Mouse (Mus musculus) c-Kit-negative CD71-positive TER-119-positive erythroid progenitor cells, embryonic 14.5 days (primary cell): ENCODE measurements around the gene Il31ra.

Experiments
- DNase-seq: peaks from one replicate; pipeline ENCODE4 v3.0.0-alpha.2; 2013; ENCODE audit warnings: low read depth, low spot score

The Il31ra gene

GRCm38 (mm10) chr13:112569606-112570005 is 24.6 kb downstream of the Il31ra start:
- DNase-seq: no peak

DNA sequence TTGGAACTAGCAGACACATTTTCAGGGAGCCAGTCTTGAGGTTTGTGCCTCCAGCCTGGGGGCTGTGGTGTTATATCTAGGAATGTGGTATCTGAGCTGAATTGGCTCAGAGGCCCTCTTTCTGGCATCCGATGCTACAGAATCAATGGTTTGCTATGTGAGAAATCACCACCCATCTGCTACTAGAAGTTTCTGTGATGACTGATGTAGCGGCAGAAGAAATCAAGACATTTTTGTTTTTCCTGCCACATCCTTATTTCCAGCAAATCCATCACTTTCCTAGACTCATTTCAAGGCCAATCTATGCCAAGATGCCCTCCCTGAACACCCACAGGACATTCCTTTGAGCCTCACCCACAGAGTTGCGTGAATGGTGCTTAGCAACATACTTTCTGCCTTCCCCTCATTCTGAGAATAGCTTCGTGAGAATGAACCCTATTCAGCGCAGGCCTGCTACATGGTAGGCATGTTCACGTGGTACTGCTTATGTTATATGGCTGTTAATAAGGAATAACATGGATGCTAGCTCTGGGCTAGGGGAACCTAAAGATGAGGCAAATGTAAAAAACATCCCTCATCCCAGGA is 33.5 kb downstream of the Il31ra start:
- DNase-seq: no peak

GRCm38 (mm10) chr13:112556501-112556900 is 37.7 kb downstream of the Il31ra start:
- DNase-seq: no peak

DNA sequence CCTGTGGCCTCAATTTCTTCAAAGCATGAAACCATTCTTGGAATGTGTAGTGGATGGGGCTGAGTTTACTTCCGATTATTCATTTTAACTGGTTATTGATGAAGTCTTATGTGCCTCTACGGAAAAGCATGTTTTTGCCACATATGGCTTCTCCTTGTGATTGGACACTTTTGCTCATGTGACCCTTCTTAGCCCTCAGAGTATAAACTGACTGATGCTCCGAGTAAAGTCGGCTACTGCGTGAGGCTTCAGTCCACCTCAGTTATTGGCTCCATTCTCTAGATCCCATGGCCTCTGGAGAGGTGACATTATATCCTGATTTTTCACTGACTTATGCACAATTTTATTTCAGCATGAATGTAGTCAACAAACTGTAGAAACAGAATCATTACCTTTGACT is 40.9 kb downstream of the Il31ra start:
- DNase-seq: no peak

GRCm38 (mm10) chr13:112551641-112552548 is 42.3 kb downstream of the Il31ra start:
- DNase-seq: no peak

DNA sequence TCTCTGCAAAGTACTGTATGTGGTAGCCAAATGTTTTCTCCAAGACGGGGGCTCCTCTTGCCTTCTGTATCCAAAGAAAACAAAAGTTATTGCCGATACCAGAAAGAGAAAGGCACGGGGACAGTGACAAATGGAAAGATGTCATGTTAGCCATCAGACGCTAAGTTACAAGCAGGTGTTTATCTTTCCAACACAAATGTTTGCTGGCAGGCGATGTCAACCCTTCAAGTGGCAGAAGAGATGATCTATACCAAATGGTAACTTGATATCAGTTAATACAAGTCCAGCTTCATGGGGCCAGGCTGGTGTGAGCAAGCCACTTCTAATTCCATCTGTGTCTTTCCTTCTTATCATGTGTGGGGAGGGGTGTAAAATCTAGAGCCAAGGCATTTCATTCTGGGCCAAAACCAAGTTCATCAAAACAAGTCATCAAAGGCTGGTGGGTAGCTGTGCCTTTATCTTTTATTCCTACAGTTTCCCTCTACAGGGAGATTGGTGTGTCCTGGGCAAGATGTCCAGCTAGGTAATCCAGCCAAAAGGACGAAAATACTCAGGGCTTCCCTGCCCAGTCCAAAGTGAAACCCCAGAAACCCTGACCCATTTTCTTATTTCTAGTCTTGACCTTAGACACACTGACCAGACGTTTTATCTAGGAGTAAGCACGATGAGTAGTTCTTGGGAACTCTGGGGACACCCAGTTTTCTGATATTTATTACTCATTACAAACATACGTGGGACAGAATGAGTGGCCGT is 52.8 kb downstream of the Il31ra start:
- no peak for DNase-seq

GRCm38 (mm10) chr13:112540616-112541015 is 53.5 kb downstream of the Il31ra start:
- DNase-seq: no peak

DNA sequence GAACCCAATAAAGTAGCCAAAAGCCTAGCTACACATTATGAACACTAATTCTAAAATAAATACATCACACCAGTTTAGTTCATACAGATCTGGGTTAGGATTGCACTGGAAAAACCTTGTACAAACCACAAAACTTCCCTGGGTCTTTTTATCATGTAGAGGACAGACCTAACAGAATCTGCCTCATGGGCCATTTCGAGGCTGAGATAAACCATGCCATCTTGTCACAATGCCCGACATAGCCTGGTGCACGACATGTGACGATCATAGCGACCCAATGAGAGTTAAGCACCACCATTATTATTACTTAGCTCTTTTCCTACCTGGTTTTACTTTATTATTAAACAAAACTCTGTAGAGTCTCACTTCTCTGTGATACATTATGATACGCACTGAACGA is 57.1 kb downstream of the Il31ra start:
- no peak for DNase-seq

DNA sequence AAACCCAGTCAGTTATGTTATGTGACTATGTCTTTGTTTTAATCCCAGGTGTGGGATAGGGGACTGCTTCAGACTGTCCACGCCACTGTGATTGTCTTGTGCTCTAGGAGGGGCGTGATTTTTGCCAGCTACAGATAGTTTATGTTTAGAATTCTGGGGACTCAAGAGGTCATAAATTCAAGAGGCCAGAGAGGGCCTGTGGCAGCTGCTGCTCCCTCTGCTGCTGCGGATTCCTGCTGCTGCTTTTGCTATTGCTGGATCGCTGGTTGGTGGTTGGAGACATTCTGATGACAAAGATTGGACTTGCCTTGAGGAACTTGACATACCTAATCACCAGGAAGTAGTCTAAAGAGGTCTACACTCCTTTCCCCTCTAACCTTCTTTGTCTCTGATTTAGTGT is 57.5 kb downstream of the Il31ra start:
- no peak for DNase-seq

DNA sequence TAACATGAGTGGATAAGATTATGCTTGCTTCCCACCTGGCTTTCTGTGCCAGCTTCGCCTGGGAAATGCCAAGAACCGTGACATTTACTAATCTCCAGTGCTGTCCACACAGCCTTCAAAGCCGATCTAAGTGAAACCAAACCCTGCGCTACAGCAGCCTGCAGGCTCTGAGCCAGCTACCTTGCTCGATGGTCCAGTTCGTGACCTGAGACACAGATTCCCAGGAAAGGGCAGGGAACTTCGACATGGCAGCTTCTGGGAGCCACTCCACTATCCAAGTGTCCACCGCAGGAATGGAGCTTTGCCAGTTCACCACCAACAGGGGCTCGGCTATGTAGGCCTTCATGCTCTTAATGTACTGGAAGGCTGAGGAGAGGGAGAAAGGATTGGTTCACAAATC is 60.6 kb downstream of the Il31ra start:
- no peak for DNase-seq

- no peak for DNase-seq
Measured at GRCm38 (mm10) chr13:112532235-112532634, 61.9 kb downstream of the Il31ra start.

- DNase-seq: no peak
Measured at GRCm38 (mm10) chr13:112529893-112530292, 64.3 kb downstream of the Il31ra start.

- no peak for DNase-seq
Measured at GRCm38 (mm10) chr13:112527186-112527585, 67.0 kb downstream of the Il31ra start.

- DNase-seq: no peak
Measured at GRCm38 (mm10) chr13:112523346-112523970, 70.7 kb downstream of the Il31ra start.

DNA sequence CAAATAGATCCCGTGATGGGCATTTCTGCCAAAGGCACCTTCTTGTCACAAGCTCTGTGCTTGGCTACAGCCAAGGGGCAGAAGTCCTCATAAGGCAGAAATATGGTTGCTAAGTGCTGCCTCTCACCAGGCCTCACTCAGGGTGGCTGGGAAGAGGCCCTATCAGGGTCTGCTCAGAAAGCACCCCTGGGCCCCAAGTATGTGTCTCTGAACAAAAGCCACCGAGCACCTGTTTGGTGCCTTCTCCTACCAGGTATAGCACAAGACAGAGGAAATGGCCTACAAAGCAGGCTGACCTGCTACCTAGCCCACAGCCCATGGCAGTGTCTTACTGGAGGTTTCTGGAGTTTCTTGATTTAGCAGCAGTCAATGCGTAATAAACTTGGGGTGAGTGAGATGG is 71.3 kb downstream of the Il31ra start:
- no peak for DNase-seq

DNA sequence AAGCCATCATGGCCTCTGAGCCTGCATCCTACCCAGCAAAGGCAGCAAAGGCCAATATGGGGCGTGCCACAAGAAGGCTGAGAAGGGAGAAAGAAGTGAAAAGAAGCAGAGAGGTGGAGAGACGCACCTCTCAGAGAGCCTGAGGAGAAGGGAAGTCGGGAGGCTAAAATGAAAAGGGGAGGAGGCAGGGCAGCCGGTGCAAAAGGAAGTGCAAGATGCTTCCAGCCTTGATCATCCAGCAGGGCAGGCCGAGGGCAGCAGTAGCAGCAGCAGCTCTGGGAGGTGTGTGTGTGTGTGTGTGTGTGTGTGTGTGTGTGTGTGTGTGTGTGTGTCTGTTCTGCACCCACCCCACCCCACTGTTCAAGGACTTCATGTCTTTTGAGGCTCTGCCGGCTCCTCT is 71.9 kb downstream of the Il31ra start:
- DNase-seq: no peak

DNA sequence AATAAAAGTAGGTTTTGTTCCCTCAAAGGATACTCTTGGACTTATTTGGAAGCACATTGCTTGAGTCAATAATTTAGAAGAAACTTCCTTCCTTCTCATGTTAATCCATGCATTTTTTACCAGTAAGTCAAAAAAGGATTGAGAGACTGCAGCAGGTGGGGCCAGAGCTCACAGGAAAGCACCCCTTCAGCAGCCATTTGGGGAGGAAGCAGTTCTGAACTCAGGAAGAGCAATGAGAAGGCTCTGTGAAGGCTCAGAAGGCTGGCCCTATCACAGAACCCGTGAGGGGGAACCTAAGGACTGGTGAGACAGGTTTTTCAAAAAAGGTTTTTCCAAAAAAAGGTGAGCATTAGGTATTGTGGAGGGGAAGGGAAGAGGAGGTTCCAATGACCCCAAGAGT is 79.6 kb downstream of the Il31ra start:
- DNase-seq: no peak

DNA sequence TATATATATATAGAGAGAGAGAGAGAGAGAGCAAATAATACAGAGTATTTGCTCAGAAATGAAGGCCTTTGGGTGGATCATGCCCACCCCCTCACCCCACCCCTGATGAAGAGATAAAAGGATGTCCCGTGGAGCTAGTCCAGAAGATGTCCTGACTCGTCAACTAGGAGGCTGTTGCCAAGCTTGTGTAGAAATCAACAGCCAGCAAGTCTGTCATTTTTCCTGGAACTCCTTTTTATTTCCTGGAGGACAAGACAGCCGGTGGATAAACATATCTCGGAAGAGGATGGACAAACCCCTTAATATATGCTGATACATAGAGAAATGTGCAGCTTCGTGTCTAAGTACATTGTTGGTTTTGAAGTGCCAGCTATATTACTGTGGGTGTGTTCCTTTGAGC is 81.3 kb downstream of the Il31ra start:
- DNase-seq: no peak

DNA sequence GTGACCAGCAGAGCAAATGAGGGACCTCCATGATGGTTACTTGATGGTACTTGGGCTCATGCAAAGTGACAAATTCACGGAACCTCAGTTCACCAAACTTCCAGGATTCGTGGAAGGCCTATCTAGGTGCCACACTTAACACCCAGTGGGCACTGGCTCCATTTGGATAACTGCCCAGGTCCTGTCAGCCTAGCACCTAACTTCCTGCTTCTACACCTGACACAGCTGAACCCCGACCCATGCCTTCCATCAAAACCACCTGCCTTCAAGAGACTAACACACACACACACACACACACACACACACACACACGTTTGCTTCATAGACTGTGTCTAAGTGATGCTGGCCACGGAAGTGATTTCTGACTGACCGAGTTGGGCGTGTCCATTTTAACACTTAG is 82.3 kb downstream of the Il31ra start:
- DNase-seq: no peak

DNA sequence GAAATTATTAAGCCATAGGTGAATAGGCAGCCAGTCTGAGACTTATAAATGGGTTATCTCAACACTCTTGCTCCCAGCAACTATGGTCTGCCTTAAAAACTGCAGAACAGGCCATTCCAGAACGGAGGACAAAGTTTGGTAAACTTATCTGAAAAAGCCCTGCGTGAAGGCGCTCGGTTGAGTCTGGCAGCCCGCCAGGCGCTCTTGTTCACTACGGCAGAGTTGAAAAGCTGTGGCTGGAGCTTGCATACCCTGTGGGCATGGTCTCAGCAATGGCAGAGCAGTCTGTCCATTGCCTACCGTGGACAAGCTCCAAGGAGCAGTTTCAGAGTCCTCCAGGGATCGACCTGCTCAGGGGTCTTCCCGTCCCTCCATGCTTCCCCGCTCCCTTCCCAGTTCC is 82.9 kb downstream of the Il31ra start:
- no peak for DNase-seq

- DNase-seq: no peak
Measured at GRCm38 (mm10) chr13:112510437-112511212, 83.5 kb downstream of the Il31ra start.
